Mouse (Mus musculus) natural killer cell, adult 2 months (primary cell): ENCODE results near the gene Strn.

ENCODE experiments used
- DNase-seq, 2 experiments: peaks; one replicate each; pipeline ENCODE4 v3.0.0; 2022; ENCODE audit warnings: low spot score in 2 of 2

The Strn gene

GRCm38 (mm10) chr17:78618164-78618693 is 118.8 kb downstream of the Strn start:
- no peak for DNase-seq

GRCm38 (mm10) chr17:78615096-78615495 is 121.9 kb downstream of the Strn start:
- DNase-seq: no peak

- no peak for DNase-seq
These were observed 122.5 kb downstream of the Strn start for GRCm38 (mm10) chr17:78614481-78614880.

- no peak for DNase-seq
These were observed 125.9 kb downstream of the Strn start for GRCm38 (mm10) chr17:78611117-78611516.

GRCm38 (mm10) chr17:78609191-78609855 is 127.7 kb downstream of the Strn start:
- DNase-seq: no peak

- no peak for DNase-seq
These were observed 128.3 kb downstream of the Strn start for GRCm38 (mm10) chr17:78608716-78609115.

GRCm38 (mm10) chr17:78608135-78608670 is 128.8 kb downstream of the Strn start:
- no peak for DNase-seq

- DNase-seq: peak; percentile 28 to 46
These were observed 132.6 kb downstream of the Strn start for GRCm38 (mm10) chr17:78604431-78604830.

- DNase-seq: peak; percentile 49 to 55
These were observed 133.1 kb downstream of the Strn start for GRCm38 (mm10) chr17:78603872-78604271.

- DNase-seq: no peak
These were observed 134.7 kb downstream of the Strn start for GRCm38 (mm10) chr17:78602316-78602715.

- DNase-seq: no peak
These were observed 135.4 kb downstream of the Strn start for GRCm38 (mm10) chr17:78601601-78602000.

- DNase-seq: no peak
These were observed 136.0 kb downstream of the Strn start for GRCm38 (mm10) chr17:78601042-78601441.
